Mouse (Mus musculus) midbrain, embryonic 10.5 days (tissue): ENCODE measurements at regions not wholly inside any gene's neighbourhood (a gene's known extent, or its start where the extent isn't known, plus 50 kb on each side); places are given as distances from the start of the nearest gene placed in this dataset.
A peak's percentile ranks its signal among the peaks of the same experiment; 100 is the strongest.

Experiments used
- DNase-seq: peaks from one replicate; pipeline ENCODE4 v3.0.0-alpha.2; 2017; ENCODE audit warnings: low spot score
- H3K27ac ChIP-seq: fragments of 300-500 bp; sonication (generic); replicated peaks from 2 replicates; pipeline ENCODE4 v1.5.1; 2016; ENCODE audit warnings: mild to moderate bottlenecking
- H3K27me3 ChIP-seq: fragments of 300-500 bp; sonication (generic); 2 replicates; pipeline ENCODE4 v1.6.1; 2016; ENCODE audit warnings: low read depth, mild to moderate bottlenecking; ENCODE audit not compliant: poor library complexity, severe bottlenecking
- H3K36me3 ChIP-seq: fragments of 300-500 bp; sonication (generic); 2 replicates; pipeline ENCODE4 v1.6.1; 2016; ENCODE audit warnings: mild to moderate bottlenecking, moderate library complexity
- H3K4me1 ChIP-seq: fragments of 300-500 bp; sonication (generic); 2 replicates; pipeline ENCODE4 v1.6.1; 2016
- H3K4me3 ChIP-seq: fragments of 300-500 bp; sonication (generic); 2 replicates; pipeline ENCODE4 v1.5.1; 2016; ENCODE audit warnings: mild to moderate bottlenecking, moderate library complexity
- H3K9me3 ChIP-seq: fragments of 300-500 bp; sonication (generic); replicated peaks from 2 replicates; pipeline ENCODE4 v1.6.1; 2016; ENCODE audit warnings: mild to moderate bottlenecking
- WGBS: fragments of 180-500 bp; shearing (Covaris S2); methylation state at CpG from one replicate; pipeline ENCODE4 v1.1.7; 2016; 5-methylcytosine and 5-hydroxymethylcytosine counted together

- no peaks in the 10 kb centered on the region for H3K4me1 ChIP-seq
- no peak overlapping the region for H3K27ac ChIP-seq
- no peaks in the 10 kb centered on the region for H3K27me3 ChIP-seq
- no peaks in the 10 kb centered on the region for H3K36me3 ChIP-seq
- H3K9me3 ChIP-seq = no peaks in the 10 kb centered on the region
- no peak overlapping the region for H3K4me3 ChIP-seq
- no peak for DNase-seq
- WGBS = 89% methylated on average over 2 of the region's 2 CpGs
Measured at GRCm38 (mm10) chr3:151910851-151911250, 73.4 kb upstream of the Ptgfr start.

GRCm38 (mm10) chr3:151909344-151909743 lies 71.9 kb upstream of the Ptgfr start:
- DNase-seq = no peak
- Histone ChIP-seq H3K27me3 (no peaks in the 10 kb centered on the region), H3K27ac (no peak overlapping the region), H3K36me3 (no peaks in the 10 kb centered on the region), H3K4me3 (no peak overlapping the region), H3K4me1 (no peaks in the 10 kb centered on the region), H3K9me3 (no peaks in the 10 kb centered on the region)
- 87% methylated on average over 3 of the region's 3 CpGs for WGBS

- Histone ChIP-seq H3K4me1 (no peaks in the 10 kb centered on the region), H3K36me3 (no peaks in the 10 kb centered on the region), H3K9me3 (no peaks in the 10 kb centered on the region), H3K27me3 (no peaks in the 10 kb centered on the region), H3K27ac (no peak overlapping the region), H3K4me3 (no peak overlapping the region)
- no peak for DNase-seq
Measured at GRCm38 (mm10) chr3:151908886-151909285, 71.5 kb upstream of the Ptgfr start.

DNA sequence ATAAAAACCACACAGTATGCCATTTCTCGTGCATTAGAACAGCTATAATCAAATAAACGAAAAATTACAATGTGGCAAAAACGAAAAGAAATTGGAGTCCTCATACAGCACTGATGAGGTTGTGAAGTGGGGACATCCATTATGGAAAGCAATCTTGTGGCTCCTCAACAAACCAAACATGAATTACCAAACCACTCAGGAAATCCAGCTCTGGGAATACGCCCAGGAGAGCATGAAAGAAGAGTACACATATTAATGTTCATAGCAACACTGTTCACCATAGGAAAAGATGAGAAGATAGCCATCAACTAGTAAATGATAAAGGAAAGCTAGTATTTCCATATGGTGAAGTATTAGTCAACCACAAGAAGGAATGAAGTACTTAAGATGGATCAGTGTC lies 68.3 kb upstream of the Ptgfr start:
- Histone ChIP-seq H3K4me1 (no peaks in the 10 kb centered on the region), H3K4me3 (no peak overlapping the region), H3K36me3 (no peaks in the 10 kb centered on the region), H3K27me3 (no peaks in the 10 kb centered on the region), H3K27ac (no peak overlapping the region), H3K9me3 (no peaks in the 10 kb centered on the region)
- DNase-seq = no peak
- WGBS = 90% methylated on average over 4 of the region's 4 CpGs

- no peak for DNase-seq
- no peaks in the 10 kb centered on the region for H3K9me3 ChIP-seq
- no peaks in the 10 kb centered on the region for H3K27me3 ChIP-seq
- no peak overlapping the region for H3K4me3 ChIP-seq
- H3K36me3 ChIP-seq = no peaks in the 10 kb centered on the region
- H3K27ac ChIP-seq = no peak overlapping the region
- WGBS = 92% methylated on average over 2 of the region's 2 CpGs
- H3K4me1 ChIP-seq = no peaks in the 10 kb centered on the region
Measured at GRCm38 (mm10) chr3:151903169-151903568, 65.7 kb upstream of the Ptgfr start.

- 87% methylated on average over 13 of the region's 13 CpGs for WGBS
- no peaks in the 10 kb centered on the region for H3K36me3 ChIP-seq
- H3K4me3 ChIP-seq = no peak overlapping the region
- H3K27ac ChIP-seq = no peak overlapping the region
- no peaks in the 10 kb centered on the region for H3K9me3 ChIP-seq
- DNase-seq = no peak
- H3K4me1 ChIP-seq = no peaks in the 10 kb centered on the region
- no peaks in the 10 kb centered on the region for H3K27me3 ChIP-seq
Measured at GRCm38 (mm10) chr3:151902216-151902827, 64.9 kb upstream of the Ptgfr start.

GRCm38 (mm10) chr3:151899676-151900075 lies 62.2 kb upstream of the Ptgfr start:
- H3K9me3 ChIP-seq = no peaks in the 10 kb centered on the region
- no peak for DNase-seq
- H3K4me3 ChIP-seq = no peak overlapping the region
- H3K27ac ChIP-seq = no peak overlapping the region
- WGBS = 87% methylated on average over 6 of the region's 6 CpGs
- H3K4me1 ChIP-seq = no peaks in the 10 kb centered on the region
- no peaks in the 10 kb centered on the region for H3K36me3 ChIP-seq
- no peaks in the 10 kb centered on the region for H3K27me3 ChIP-seq

GRCm38 (mm10) chr3:151899094-151899493 lies 61.7 kb upstream of the Ptgfr start:
- Histone ChIP-seq H3K9me3 (no peaks in the 10 kb centered on the region), H3K4me3 (no peak overlapping the region), H3K27ac (no peak overlapping the region), H3K27me3 (no peaks in the 10 kb centered on the region), H3K36me3 (no peaks in the 10 kb centered on the region), H3K4me1 (no peaks in the 10 kb centered on the region)
- no peak for DNase-seq
- WGBS = 89% methylated on average over 4 of the region's 4 CpGs

DNA sequence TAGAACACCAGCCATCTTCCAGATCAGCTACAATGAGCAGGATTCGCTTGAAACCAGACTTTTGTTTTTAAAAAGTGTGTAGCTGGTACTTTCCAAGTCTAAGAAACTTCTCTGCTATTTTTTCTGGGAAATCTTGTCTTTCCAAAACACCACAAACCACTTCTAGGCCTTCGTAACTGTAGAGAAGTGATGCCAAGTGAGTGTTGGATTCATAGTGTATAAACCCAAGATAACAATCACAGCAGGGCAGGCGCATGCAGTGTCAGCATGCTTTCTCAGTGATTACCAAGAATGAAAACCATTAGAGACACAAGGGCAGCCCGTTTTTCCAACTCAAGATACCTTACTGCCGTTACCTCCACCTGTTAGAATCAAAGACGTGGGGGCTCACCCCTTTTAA lies 58.9 kb upstream of the Ptgfr start:
- Histone ChIP-seq H3K9me3 (no peaks in the 10 kb centered on the region), H3K27ac (no peak overlapping the region), H3K4me1 (peaks cover 7% of the 10 kb centered on the region; the same call in 1 of the 2 replicates), H3K27me3 (no peaks in the 10 kb centered on the region), H3K4me3 (no peak overlapping the region), H3K36me3 (no peaks in the 10 kb centered on the region)
- DNase-seq = no peak
- 89% methylated on average over 6 of the region's 6 CpGs for whole genome bisulfite sequencing

GRCm38 (mm10) chr3:151894712-151895111 lies 57.3 kb upstream of the Ptgfr start:
- WGBS = 61% methylated on average over 3 of the region's 3 CpGs

DNA sequence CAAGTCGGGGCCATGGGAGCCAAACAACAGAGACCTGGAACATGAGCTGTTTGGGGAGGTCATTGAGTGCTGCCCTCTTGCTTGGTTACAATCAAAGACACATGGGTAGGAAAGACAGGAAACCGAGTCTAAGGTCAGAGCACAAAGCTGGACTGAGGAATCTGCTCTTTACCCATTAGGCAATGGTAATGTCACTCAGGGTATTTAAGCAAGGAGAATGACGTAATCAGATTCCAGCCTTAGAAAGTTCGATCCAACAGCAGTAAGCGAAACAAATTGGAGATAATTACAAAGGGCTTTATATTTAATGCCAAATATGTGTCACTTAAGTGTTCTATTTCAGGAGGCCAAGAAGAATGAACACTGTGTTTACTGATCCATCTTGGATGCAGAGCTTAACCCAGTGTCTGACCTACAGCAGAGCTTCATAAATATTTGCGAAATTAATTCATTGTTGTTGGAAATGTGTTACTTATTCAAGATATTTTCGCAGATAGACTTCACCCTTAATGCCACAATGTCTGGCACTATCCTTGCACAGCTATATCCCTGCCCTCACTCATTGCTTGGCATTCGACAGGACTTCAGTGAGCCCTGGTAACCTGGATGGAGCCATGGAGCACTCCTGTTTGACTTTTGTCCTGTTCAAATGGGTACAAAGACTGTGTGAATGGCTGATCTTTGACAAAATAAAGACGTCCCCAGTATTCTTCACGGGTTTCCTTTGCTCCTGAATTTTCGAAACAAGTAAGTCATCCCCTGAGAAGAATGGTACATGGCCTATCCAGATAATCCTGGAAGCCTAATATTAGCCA lies 56.2 kb upstream of the Ptgfr start:
- WGBS = 70% methylated on average over 11 of the region's 11 CpGs
- no peak overlapping the region for H3K27ac ChIP-seq
- H3K4me1 ChIP-seq = peaks cover 10% of the 10 kb centered on the region; the same call in 1 of the 2 replicates
- no peaks in the 10 kb centered on the region for H3K9me3 ChIP-seq
- DNase-seq = no peak
- no peaks in the 10 kb centered on the region for H3K27me3 ChIP-seq
- H3K36me3 ChIP-seq = no peaks in the 10 kb centered on the region
- no peak overlapping the region for H3K4me3 ChIP-seq

More at GRCm38 (mm10) chr3:151894712-151895111, 57.3 kb upstream of the Ptgfr start:
- DNase-seq = no peak
- Histone ChIP-seq H3K27me3 (no peaks in the 10 kb centered on the region), H3K36me3 (no peaks in the 10 kb centered on the region), H3K4me3 (no peak overlapping the region), H3K27ac (no peak overlapping the region), H3K9me3 (no peaks in the 10 kb centered on the region), H3K4me1 (peaks cover 10% of the 10 kb centered on the region; the same call in 1 of the 2 replicates)

GRCm38 (mm10) chr3:151891760-151892253 lies 54.4 kb upstream of the Ptgfr start:
- no peaks in the 10 kb centered on the region for H3K27me3 ChIP-seq
- WGBS = 41% methylated on average over 6 of the region's 6 CpGs
- no peaks in the 10 kb centered on the region for H3K36me3 ChIP-seq
- no peaks in the 10 kb centered on the region for H3K9me3 ChIP-seq
- no peak overlapping the region for H3K27ac ChIP-seq
- peaks cover 10% of the 10 kb centered on the region; the same call in 1 of the 2 replicates for H3K4me1 ChIP-seq
- DNase-seq = peak; percentile 44
- no peak overlapping the region for H3K4me3 ChIP-seq

DNA sequence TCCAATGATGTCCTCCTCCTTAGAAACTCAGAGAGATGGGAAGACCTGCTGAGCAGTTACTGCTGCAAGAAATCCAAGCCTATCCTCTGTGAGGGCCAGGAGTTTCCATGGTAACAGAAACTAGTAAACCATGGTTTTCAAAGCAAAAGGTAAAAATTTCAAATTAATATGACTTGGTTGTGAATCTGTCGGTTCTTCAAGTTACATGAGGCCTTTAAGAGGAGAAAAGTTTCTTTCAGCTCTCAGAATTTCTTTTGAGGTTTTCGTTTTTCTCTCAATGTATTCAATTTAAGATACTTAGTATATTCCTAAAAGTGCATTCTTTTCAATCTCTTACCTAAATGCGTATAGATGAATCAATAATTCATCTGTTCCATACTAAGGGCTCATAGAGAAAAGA lies 53.9 kb upstream of the Ptgfr start:
- DNase-seq = no peak
- Histone ChIP-seq H3K27ac (no peak overlapping the region), H3K9me3 (no peaks in the 10 kb centered on the region), H3K4me3 (no peak overlapping the region), H3K36me3 (no peaks in the 10 kb centered on the region), H3K4me1 (peaks cover 10% of the 10 kb centered on the region; the same call in 1 of the 2 replicates), H3K27me3 (no peaks in the 10 kb centered on the region)
- WGBS = 65% methylated on average over 3 of the region's 3 CpGs
